Mouse (Mus musculus): ENCODE measurements at regions not wholly inside any gene's neighbourhood (a gene's known extent, or its start where the extent isn't known, plus 50 kb on each side); places are given as distances from the start of the nearest gene placed in this dataset.

DNA sequence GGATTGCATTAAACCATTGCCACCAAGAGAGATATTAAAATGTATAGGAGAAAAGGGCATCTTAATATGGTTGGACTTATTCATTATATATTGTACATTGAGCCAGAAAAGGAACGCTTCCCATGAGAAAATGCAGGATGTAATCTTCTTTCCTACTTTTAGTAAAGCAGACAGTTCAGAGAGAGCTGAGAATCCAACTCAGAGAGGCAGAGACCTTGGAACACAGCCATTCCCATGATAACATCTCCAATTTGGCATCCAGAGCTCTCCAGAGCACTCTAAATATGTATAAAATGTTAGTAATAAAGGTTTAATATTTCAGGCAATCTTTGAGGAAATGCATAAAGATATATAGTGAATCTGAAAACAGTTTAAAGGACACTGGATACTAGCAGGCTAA lies 199.3 kb upstream of the Asb5 start:
- DNase-seq (ENCODE audit: low spot score in 2 of 2) = no peak

GRCm38 (mm10) chr8:54331883-54332282 lies 197.5 kb upstream of the Asb5 start:
- DNase-seq (ENCODE audit: low spot score in 2 of 2) = no peak

DNA sequence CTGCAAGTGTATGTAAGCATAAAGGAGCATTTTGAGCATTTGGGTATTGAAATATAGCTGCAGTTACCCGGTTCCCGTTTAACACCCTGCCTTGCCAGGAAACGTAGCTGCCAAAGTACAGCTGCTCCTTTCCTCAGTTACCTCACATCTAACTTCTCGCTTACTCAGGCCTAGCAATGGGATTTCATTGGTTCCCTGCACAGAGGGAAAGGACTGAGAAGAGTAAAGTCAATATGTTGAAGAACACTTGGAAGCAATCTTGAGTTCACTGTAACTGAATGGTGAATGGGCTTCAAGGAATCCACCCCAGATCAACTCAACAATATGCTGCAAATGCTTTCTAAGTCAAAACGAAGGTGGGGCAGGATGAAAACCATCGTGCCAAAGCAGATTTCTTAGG lies 178.3 kb upstream of the Asb5 start:
- no peak for DNase-seq (ENCODE audit: low spot score in 2 of 2)

DNA sequence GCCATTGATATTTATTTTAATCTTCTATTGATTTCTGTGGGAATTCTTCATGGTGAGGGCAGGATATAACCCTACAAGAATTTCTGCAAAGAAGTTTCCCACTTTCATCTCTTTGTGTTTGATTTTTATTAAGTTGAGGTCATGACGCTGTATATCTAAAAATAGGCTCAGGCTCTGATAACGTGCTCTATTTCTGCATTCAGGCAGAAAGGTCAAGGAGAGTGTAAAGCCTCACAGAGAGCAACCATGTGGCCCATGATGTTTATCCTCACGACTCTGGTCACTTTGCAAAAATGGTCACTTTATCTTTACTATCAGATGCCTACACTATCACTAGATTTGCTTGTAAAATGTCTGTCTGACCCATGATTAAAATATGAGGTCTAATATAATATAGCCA lies 167.7 kb upstream of the Asb5 start:
- DNase-seq (ENCODE audit: low spot score in 2 of 2) = peak; percentile 5 to 14

DNA sequence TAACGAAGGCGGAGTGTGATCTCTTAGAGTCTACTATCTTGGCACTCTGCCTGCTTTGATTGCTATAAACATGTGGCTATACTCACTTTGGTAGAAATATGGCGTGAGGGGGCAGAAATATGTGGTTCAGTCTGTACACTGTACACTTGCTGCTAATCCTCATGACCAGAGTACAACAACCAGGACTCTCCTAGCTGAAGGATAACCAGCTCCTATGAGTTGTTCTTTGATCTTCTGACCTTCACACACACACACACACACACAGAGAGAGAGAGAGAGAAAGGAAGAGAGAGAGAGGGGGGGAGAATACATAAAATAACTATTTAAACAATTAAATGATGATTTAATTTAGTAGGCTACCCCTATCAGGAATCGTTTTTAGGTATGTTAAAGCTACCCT lies 158.9 kb upstream of the Asb5 start:
- DNase-seq (ENCODE audit: low spot score in 2 of 2) = no peak

DNA sequence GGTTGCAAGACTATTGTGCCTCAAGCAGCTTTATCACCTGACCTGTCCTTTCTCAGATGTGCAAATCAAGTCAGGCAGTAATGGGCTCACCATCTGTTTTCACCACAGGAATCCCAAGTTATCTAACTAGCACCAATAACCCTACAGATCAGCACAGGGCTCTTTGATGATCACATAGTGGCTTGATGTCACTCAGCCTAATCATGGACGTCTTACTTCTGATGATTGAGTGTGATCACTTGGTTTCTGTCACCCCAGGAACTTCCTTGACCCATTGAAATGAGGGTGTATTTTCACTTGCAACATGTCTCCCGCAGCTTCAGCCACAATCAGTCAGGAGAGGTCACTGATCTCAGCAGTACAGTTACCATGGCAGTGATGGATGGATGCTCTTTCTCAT lies 158.3 kb upstream of the Asb5 start:
- DNase-seq (ENCODE audit: low spot score in 2 of 2) = no peak

- no peak for DNase-seq (ENCODE audit: low spot score in 2 of 2)
These were observed 156.5 kb upstream of the Asb5 start for GRCm38 (mm10) chr8:54372921-54373320.

DNA sequence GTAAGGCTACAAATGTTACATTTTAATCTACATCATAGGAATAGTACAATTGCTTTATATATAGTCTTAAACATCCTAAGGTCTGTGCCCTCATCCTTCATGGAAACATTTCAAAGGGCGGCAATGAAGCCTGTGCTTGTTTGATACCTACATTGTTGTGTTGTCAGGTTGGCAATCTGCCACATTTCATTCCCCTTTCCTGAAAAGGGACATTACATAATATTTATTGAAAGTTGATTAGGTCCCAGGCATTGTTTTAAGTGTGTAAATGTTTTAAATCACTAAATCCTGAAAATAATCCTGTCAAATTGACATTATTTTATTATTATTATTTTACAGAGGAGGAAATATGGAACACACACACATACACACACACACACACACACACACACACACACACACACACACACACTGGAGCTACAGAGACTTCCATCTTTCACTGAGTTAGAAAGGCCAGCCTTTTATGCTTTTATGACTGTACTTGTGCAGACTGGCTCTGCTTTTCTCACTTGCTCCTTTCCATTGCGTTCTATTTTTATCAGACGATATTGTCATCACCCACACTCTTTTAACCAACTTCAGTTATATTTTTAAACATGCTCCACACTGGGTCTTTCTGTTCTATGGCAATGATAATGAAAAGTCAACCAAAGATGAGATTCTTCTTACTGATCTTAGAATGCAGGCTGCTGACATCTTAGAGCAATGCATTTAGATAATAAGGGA lies 153.8 kb upstream of the Asb5 start:
- DNase-seq (ENCODE audit: low spot score in 2 of 2) = peak; percentile 3 to 11

GRCm38 (mm10) chr8:54380191-54380590 lies 149.2 kb upstream of the Asb5 start:
- no peak for DNase-seq (ENCODE audit: low spot score in 2 of 2)

DNA sequence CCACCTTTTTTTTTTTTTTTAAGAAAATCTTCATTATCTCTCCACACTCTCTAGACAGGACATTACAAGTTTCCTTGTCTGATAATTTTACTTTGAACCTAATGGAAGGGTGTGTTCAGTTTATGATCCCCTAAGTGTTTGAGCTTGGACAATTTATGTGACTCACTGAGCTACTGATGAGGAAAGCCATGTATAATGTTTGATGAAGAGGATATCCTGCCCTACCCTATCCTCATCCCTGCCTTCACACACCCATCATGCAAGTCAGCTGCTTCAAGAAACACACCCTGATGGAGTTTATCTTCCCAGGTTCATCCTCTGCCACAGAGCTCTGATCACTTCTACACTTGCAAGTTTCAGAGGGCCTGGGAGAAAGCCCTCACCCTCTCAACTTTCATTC lies 136.5 kb upstream of the Asb5 start:
- DNase-seq (ENCODE audit: low spot score in 2 of 2) = peak in 1 of 2 experiments; percentile 50

DNA sequence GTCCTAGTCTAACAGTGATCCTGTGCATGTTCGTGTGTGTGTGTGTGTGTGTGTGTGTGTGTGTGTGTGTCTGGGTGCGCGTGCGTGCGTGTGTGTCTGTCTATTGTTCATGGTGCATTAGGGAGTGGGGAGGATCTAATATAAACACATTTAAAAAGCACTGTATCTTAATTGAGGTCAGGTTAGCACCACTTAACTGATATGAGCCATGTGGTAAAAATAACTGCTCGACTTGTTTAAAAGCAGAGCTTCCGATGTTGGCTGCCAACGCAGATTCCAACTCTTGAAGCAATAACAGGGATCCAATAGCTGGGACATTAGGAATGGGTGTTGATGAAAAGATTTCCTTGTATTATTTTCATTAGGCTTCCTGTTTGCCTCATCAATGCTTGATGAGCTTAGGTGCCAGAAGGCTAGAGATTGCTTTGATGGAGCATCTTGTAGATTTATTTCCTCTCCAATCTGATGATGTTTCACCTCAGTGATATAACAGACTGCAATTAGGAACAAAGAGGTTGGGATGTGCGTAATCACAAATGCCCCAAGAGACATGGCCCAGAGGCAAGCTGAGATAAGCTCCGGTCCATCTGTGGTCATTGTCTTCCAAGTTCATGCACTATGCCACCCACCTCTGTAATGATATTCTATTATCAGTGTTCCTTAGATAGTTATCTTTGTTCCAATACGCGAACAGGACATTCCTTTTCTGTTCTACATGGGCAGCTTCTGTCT lies 135.7 kb upstream of the Asb5 start:
- DNase-seq (ENCODE audit: low spot score in 2 of 2) = peak; percentile 63 to 78

GRCm38 (mm10) chr8:54405723-54406122 lies 123.7 kb upstream of the Asb5 start:
- no peak for DNase-seq (ENCODE audit: low spot score in 2 of 2)

DNA sequence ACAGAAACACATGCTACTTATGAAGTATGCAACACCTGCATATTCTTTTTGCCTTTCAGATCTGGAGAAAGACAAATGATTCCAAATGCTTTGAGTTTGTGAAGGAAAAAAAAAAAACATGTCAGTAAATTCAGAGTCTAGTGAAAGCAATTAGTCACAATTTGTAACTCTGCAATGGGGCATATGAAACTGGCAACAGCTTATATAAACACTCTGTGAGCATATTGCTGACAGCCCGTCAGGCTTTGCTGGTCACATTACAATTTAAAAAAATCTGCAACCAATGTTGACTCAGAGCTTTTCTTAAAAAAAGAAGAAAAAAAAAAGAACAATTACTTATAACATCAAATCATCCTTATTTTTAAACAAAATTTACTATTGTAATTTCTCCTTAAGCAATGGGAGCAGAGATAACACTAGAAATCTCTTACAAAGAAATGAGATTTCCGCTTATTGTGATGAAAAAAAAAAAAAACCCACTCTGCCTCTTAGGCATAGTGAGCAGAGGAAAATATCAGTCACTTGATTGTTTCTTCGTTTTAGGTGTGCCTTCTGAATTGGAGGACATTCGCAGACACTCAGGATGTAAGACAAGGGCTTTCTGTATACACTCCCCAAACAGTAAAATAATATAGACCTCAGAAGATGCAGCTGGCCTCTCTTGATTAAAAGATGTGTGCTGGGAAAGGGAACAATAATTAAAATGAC lies 115.1 kb upstream of the Asb5 start:
- no peak for DNase-seq (ENCODE audit: low spot score in 2 of 2)

DNA sequence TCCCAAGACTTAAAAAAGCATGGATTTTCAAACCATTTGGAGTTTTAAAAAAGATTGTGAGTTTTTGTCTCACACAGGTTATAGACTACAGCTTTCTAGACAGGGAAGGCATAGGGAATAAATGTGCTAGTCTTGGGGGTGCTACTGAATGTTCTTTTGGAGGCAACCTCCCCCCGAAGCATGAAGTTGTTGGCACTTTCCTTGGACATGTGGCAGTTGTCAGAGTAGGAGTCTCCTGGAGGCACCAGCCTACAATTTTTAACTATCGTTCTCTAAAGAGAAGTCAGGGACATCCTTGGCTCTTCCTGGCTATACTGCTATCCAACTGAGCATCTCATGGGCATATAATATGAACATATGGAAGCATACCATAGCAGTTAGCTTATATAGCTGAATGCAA lies 112.7 kb upstream of the Asb5 start:
- no peak for DNase-seq (ENCODE audit: low spot score in 2 of 2)

DNA sequence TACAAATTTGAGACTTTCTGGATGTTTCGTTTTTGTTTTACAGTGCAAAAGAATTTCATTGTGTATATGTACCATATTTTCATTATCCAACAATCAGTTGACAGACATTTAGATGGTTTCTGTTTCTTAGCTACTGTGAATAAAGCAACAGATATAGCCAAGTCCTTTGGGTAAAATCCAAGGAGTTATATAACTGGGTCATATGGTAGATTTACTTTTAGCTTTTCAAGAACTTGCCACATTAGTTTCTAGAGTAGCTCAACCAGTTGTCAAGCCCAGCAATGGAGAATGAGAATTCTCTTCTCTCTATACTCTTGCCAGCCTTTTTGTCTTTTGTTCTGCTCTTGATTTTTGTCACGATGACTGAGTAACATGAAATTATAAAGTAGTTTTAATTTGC lies 111.3 kb upstream of the Asb5 start:
- no peak for DNase-seq (ENCODE audit: low spot score in 2 of 2)

- no peak for DNase-seq (ENCODE audit: low spot score in 2 of 2)
These were observed 108.9 kb upstream of the Asb5 start for GRCm38 (mm10) chr8:54420339-54421098.

- no peak for DNase-seq (ENCODE audit: low spot score in 2 of 2)
These were observed 104.3 kb upstream of the Asb5 start for GRCm38 (mm10) chr8:54425039-54425438.

- no peak for DNase-seq (ENCODE audit: low spot score in 2 of 2)
These were observed 93.7 kb upstream of the Asb5 start for GRCm38 (mm10) chr8:54435694-54436093.

- no peak for DNase-seq (ENCODE audit: low spot score in 2 of 2)
These were observed 88.2 kb upstream of the Asb5 start for GRCm38 (mm10) chr8:54441143-54441542.

DNA sequence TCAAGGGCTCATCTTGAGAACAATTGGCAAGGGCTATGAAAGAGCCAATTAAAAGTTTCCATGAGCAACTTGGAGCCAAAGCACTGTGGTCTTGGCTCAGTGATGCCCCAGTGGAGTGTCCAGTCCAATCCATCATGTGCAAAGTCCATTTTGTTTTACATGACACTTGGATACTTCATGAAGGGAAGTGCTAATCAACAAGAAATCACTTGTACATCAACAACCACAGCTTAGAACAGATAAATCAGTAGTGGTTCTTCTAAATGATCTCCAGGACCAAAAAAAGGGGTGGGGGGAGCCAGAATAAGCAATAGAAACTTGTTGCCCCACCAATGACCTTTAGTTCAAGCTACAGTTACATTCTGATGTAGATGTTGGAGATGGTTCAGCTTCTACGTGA lies 87.0 kb upstream of the Asb5 start:
- no peak for DNase-seq (ENCODE audit: low spot score in 2 of 2)

GRCm38 (mm10) chr8:54446370-54446769 lies 83.0 kb upstream of the Asb5 start:
- DNase-seq (ENCODE audit: low spot score in 2 of 2) = peak; percentile 10 to 39

GRCm38 (mm10) chr8:54449811-54450210 lies 79.6 kb upstream of the Asb5 start:
- no peak for DNase-seq (ENCODE audit: low spot score in 2 of 2)

All from heart, adult 9 months (tissue).